In the genomic region with DNA sequence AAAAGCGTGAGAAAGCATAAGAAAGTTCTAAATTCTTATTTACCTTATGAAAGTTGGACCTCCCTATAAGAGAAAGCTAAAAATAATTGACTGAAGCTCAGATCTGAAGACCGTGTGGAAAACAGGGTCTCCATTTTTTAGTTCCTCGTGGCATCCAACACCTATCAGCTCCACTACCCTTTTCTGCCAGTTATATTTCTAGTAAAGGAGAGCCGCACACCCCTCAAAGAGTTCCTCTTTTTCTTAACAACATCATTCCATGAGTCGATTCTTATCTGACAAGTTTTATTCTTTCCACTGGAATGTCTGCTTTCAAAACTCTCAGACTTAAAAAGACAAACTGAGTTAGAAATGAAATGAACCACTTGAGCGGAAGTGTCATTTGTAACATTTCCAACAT, we compare ENCODE assay signal across 31 mouse cellular contexts.
"Had no signal": no experiment of that assay in that cellular context is flagged by ENCODE, and none has a peak within 500 bp of the region (broad histone marks: within the 10 kb centered on the region; RNA-seq: fewer than 3 reads in every experiment).

No protein-coding gene starts in this region.

- H3K9ac ChIP-seq: heart, embryonic 13.5 days; heart, embryonic 15.5 days; hindbrain, embryonic 12.5 days; hindbrain, embryonic 14.5 days; intestine, embryonic 15.5 days; kidney, embryonic 15.5 days; limb, embryonic 12.5 days; liver, embryonic 13.5 days had no signal

- H3K27ac ChIP-seq: gastrocnemius, adult 2 months; heart, adult 2 months; heart, embryonic 13.5 days; heart, embryonic 15.5 days; hindbrain, embryonic 10.5 days; hindbrain, embryonic 12.5 days; hindbrain, embryonic 14.5 days; intestine, embryonic 15.5 days; kidney, embryonic 15.5 days; kidney, postnatal 0 days; left cerebral cortex, adult 2 months; limb, embryonic 10.5 days; limb, embryonic 12.5 days; liver, embryonic 13.5 days had no signal

- H3K4me3 ChIP-seq: gastrocnemius, adult 2 months; heart, adult 2 months; heart, embryonic 13.5 days; heart, embryonic 15.5 days; hindbrain, embryonic 10.5 days; hindbrain, embryonic 12.5 days; intestine, embryonic 15.5 days; kidney, embryonic 15.5 days; left cerebral cortex, adult 2 months; limb, embryonic 10.5 days; limb, embryonic 12.5 days; liver, embryonic 13.5 days had no signal

- H3K27me3 ChIP-seq: heart, embryonic 13.5 days; heart, embryonic 15.5 days; hindbrain, embryonic 12.5 days; intestine, embryonic 15.5 days; kidney, embryonic 15.5 days; limb, embryonic 12.5 days; liver, embryonic 13.5 days had no signal

- H3K4me2 ChIP-seq: heart, embryonic 11.5 days; heart, embryonic 13.5 days; heart, embryonic 15.5 days; hindbrain, embryonic 12.5 days; hindbrain, embryonic 14.5 days; intestine, embryonic 15.5 days; kidney, embryonic 15.5 days; limb, embryonic 12.5 days; liver, embryonic 11.5 days; liver, embryonic 13.5 days had no signal

- H3K4me1 ChIP-seq: heart, embryonic 13.5 days; heart, embryonic 15.5 days; hindbrain, embryonic 10.5 days; hindbrain, embryonic 12.5 days; intestine, embryonic 15.5 days; kidney, embryonic 15.5 days; limb, embryonic 10.5 days; limb, embryonic 12.5 days; liver, embryonic 13.5 days had no signal

- H3K9me3 ChIP-seq: heart, embryonic 13.5 days; heart, embryonic 15.5 days; hindbrain, embryonic 10.5 days; hindbrain, embryonic 12.5 days; intestine, embryonic 15.5 days; kidney, embryonic 15.5 days; limb, embryonic 10.5 days; limb, embryonic 12.5 days; liver, embryonic 13.5 days had no signal

- DNase-seq: gastrocnemius, adult 2 months; gastrocnemius, postnatal 10 days; gastrocnemius, postnatal 25 days; heart, adult 11 months; heart, adult 2 months; heart, postnatal 14 days; heart, postnatal 36 days; kidney, adult 11 months; kidney, adult 2 months; kidney, adult 9 months; kidney, postnatal 14 days; kidney, postnatal 36 days; layer of hippocampus, adult 9-11 months; layer of hippocampus, postnatal 36 days; liver; liver, embryonic 13.5 days had no signal

- H3K36me3 ChIP-seq: heart, embryonic 13.5 days; heart, embryonic 15.5 days; hindbrain, embryonic 10.5 days; hindbrain, embryonic 12.5 days; intestine, embryonic 15.5 days; kidney, embryonic 15.5 days; limb, embryonic 10.5 days; limb, embryonic 12.5 days; liver, embryonic 13.5 days had no signal

- ATAC-seq: hindbrain, embryonic 16.5 days; inflammation-experienced regulatory T-cells, adult 6 months; intestine, embryonic 15.5 days had no signal
